Mouse (Mus musculus) MEL (cell line): Measurements from ENCODE around the gene Nsg2. TPM values are rescaled to one million over a fixed set of nuclear protein-coding genes. Genes with fewer than 3 reads are reported as not detected.
A peak's percentile ranks its signal among the peaks of the same experiment; 100 is the strongest.

Experiments
- DNase-seq: peaks from one replicate; pipeline ENCODE4 v3.0.0; 2011; ENCODE audit warnings: low read depth, low spot score
- H3K27ac ChIP-seq: 2 replicates; pipeline ENCODE4 v1.5.1; 2012; ENCODE audit warnings: low read depth, mild to moderate bottlenecking, control low read depth, low read length, moderate library complexity; ENCODE audit not compliant: control insufficient read depth
- H3K27me3 ChIP-seq, 2 experiments: fragments of 150-350 bp in 1 of 2; sonication (generic) in 1 of 2; 2 replicates each; pipeline ENCODE4 v1.6.1; 2012; ENCODE audit warnings: low read length in 2 of 2, mild to moderate bottlenecking in 2 of 2, improper control_type of control experiment in 1 of 2, moderate library complexity in 1 of 2; ENCODE audit not compliant: insufficient read depth in 2 of 2, control insufficient read depth in 1 of 2
- H3K36me3 ChIP-seq, 2 experiments: 2 replicates each; pipeline ENCODE4 v1.6.1; 2012 to 2014; ENCODE audit warnings: low read length in 2 of 2, improper control_type of control experiment in 1 of 2, inconsistent platforms in 1 of 2, mild to moderate bottlenecking in 1 of 2; ENCODE audit not compliant: insufficient read depth in 2 of 2, control insufficient read depth in 1 of 2
- H3K4me1 ChIP-seq, 2 experiments: fragments of 150-350 bp in 1 of 2; sonication (generic) in 1 of 2; 2 replicates each; pipeline ENCODE4 v1.6.1; 2012; ENCODE audit warnings: low read length in 2 of 2, improper control_type of control experiment in 1 of 2, mild to moderate bottlenecking in 1 of 2; ENCODE audit not compliant: insufficient read depth in 2 of 2, control insufficient read depth in 1 of 2
- H3K4me3 ChIP-seq, 2 experiments: fragments of 150-350 bp in 1 of 2; sonication (generic) in 1 of 2; 2 replicates each; pipeline ENCODE4 v1.5.1; 2012; ENCODE audit warnings: low read depth in 2 of 2, low read length in 2 of 2, mild to moderate bottlenecking in 2 of 2, moderate library complexity in 2 of 2, control low read depth in 1 of 2, improper control_type of control experiment in 1 of 2; ENCODE audit not compliant: control insufficient read depth in 1 of 2, insufficient read depth in 1 of 2
- H3K79me2 ChIP-seq: 2 replicates; pipeline ENCODE4 v1.6.1; 2012; ENCODE audit warnings: mild to moderate bottlenecking, low read length, moderate library complexity; ENCODE audit not compliant: control insufficient read depth, poor library complexity, insufficient read depth
- H3K9ac ChIP-seq: 2 replicates; pipeline ENCODE4 v1.6.1; 2012; ENCODE audit warnings: low read depth, mild to moderate bottlenecking, control low read depth, low read length, moderate library complexity; ENCODE audit not compliant: control insufficient read depth, poor library complexity, severe bottlenecking
- H3K9me3 ChIP-seq: fragments of 150-350 bp; sonication (generic); replicated peaks from 2 replicates; pipeline ENCODE4 v1.6.1; 2012; ENCODE audit warnings: mild to moderate bottlenecking, low read length, improper control_type of control experiment, moderate library complexity; ENCODE audit not compliant: insufficient read depth
- ELF1 ChIP-seq: IDR thresholded peaks from 2 replicates; pipeline ENCODE4 v1.6.1; 2014; ENCODE audit warnings: low read depth, mild to moderate bottlenecking, inconsistent platforms, low read length, improper control_type of control experiment, moderate library complexity
- EP300 ChIP-seq, 2 experiments: IDR thresholded peaks; 2 replicates each; pipeline ENCODE4 v1.6.1; 2011; ENCODE audit warnings: improper control_type of control experiment in 2 of 2, low read length in 2 of 2, low read depth in 1 of 2, mild to moderate bottlenecking in 1 of 2
- ETS1 ChIP-seq: IDR thresholded peaks from 2 replicates; pipeline ENCODE4 v1.6.1; 2012; ENCODE audit warnings: low read depth, mild to moderate bottlenecking, inconsistent platforms, low read length, improper control_type of control experiment, moderate library complexity
- GABPA ChIP-seq: IDR thresholded peaks from 2 replicates; pipeline ENCODE4 v1.6.1; 2012; ENCODE audit warnings: low read depth, mild to moderate bottlenecking, inconsistent platforms, low read length, improper control_type of control experiment, moderate library complexity
- GATA1 ChIP-seq: IDR thresholded peaks from 2 replicates; pipeline ENCODE4 v1.6.1; 2011; ENCODE audit warnings: low read depth, low read length, improper control_type of control experiment
- HCFC1 ChIP-seq: IDR thresholded peaks from 2 replicates; pipeline ENCODE4 v1.6.1; 2012; ENCODE audit warnings: low read depth, mild to moderate bottlenecking, inconsistent platforms, low read length, improper control_type of control experiment, moderate library complexity
- JUND ChIP-seq: IDR thresholded peaks from 2 replicates; pipeline ENCODE4 v1.6.1; 2011; ENCODE audit warnings: low read depth, mild to moderate bottlenecking, improper control_type of control experiment, low read length
- KAT2A ChIP-seq: conservative IDR thresholded peaks from 2 replicates; pipeline ENCODE4 v1.6.1; 2012; ENCODE audit warnings: low read depth, low read length, improper control_type of control experiment, inconsistent platforms
- MAFK ChIP-seq: IDR thresholded peaks from 2 replicates; pipeline ENCODE4 v1.6.1; 2011; ENCODE audit warnings: low read depth, mild to moderate bottlenecking, low read length, improper control_type of control experiment, borderline replicate concordance
- MAX ChIP-seq: IDR thresholded peaks from 2 replicates; pipeline ENCODE4 v1.6.1; 2011; ENCODE audit warnings: low read length, improper control_type of control experiment
- MAZ ChIP-seq: IDR thresholded peaks from 2 replicates; pipeline ENCODE4 v1.6.1; 2012; ENCODE audit warnings: low read depth, mild to moderate bottlenecking, inconsistent platforms, low read length, improper control_type of control experiment
- MXI1 ChIP-seq: IDR thresholded peaks from 2 replicates; pipeline ENCODE4 v1.6.1; 2011; ENCODE audit warnings: mild to moderate bottlenecking, low read depth, low read length, improper control_type of control experiment
- MYC ChIP-seq: IDR thresholded peaks from 2 replicates; pipeline ENCODE4 v1.6.1; 2011; ENCODE audit warnings: low read depth, mild to moderate bottlenecking, low read length, improper control_type of control experiment, moderate library complexity
- NRF1 ChIP-seq: IDR thresholded peaks from 2 replicates; pipeline ENCODE4 v1.6.1; 2014; ENCODE audit warnings: low read depth, mild to moderate bottlenecking, inconsistent platforms, low read length, improper control_type of control experiment, moderate library complexity; ENCODE audit not compliant: poor library complexity, insufficient read depth, severe bottlenecking
- POLR2A ChIP-seq, 2 experiments: IDR thresholded peaks; 2 replicates each; pipeline ENCODE4 v1.6.1; 2011 to 2012; ENCODE audit warnings: low read length in 2 of 2, mild to moderate bottlenecking in 2 of 2, control low read depth in 1 of 2, improper control_type of control experiment in 1 of 2, low read depth in 1 of 2, moderate library complexity in 1 of 2; ENCODE audit not compliant: control insufficient read depth in 1 of 2, insufficient read depth in 1 of 2, poor library complexity in 1 of 2
- POLR2AphosphoS5 ChIP-seq: IDR thresholded peaks from 2 replicates; pipeline ENCODE4 v1.6.1; 2012; ENCODE audit warnings: low read depth, borderline replicate concordance, mild to moderate bottlenecking, inconsistent platforms, low read length, moderate library complexity, mixed read lengths
- RAD21 ChIP-seq: IDR thresholded peaks from 2 replicates; pipeline ENCODE4 v1.6.1; 2011; ENCODE audit warnings: mild to moderate bottlenecking, low read depth, low read length, improper control_type of control experiment
- SIN3A ChIP-seq: IDR thresholded peaks from 2 replicates; pipeline ENCODE4 v1.6.1; 2012; ENCODE audit warnings: low read length, improper control_type of control experiment, inconsistent platforms
- TAL1 ChIP-seq: IDR thresholded peaks from 2 replicates; pipeline ENCODE4 v1.6.1; 2012; ENCODE audit warnings: mild to moderate bottlenecking, inconsistent platforms, low read length, moderate library complexity, mixed read lengths
- TBP ChIP-seq: IDR thresholded peaks from 2 replicates; pipeline ENCODE4 v1.8.0; 2011; ENCODE audit warnings: low read depth, low read length, improper control_type of control experiment
- UBTF ChIP-seq: IDR thresholded peaks from 2 replicates; pipeline ENCODE4 v1.6.1; 2012; ENCODE audit warnings: low read depth, mild to moderate bottlenecking, inconsistent platforms, low read length, improper control_type of control experiment, moderate library complexity, borderline replicate concordance; ENCODE audit not compliant: insufficient read depth
- USF1 ChIP-seq: IDR thresholded peaks from 2 replicates; pipeline ENCODE4 v1.6.1; 2014; ENCODE audit warnings: low read depth, mild to moderate bottlenecking, inconsistent platforms, low read length, improper control_type of control experiment, moderate library complexity
- USF2 ChIP-seq, 2 experiments: IDR thresholded peaks; 2 replicates each; pipeline ENCODE4 v1.6.1; 2011 to 2012; ENCODE audit warnings: improper control_type of control experiment in 2 of 2, low read length in 2 of 2, borderline replicate concordance in 1 of 2, inconsistent platforms in 1 of 2, low read depth in 1 of 2, mild to moderate bottlenecking in 1 of 2; ENCODE audit not compliant: insufficient read depth in 1 of 2
- ZC3H11A ChIP-seq: IDR thresholded peaks from 2 replicates; pipeline ENCODE4 v1.6.1; 2012; ENCODE audit warnings: low read depth, mild to moderate bottlenecking, inconsistent platforms, low read length, improper control_type of control experiment
- ZMIZ1 ChIP-seq: IDR thresholded peaks from 2 replicates; pipeline ENCODE4 v1.6.1; 2012; ENCODE audit warnings: low read depth, mild to moderate bottlenecking, inconsistent platforms, low read length, improper control_type of control experiment, moderate library complexity
- ZNF384 ChIP-seq: IDR thresholded peaks from 2 replicates; pipeline ENCODE4 v1.6.1; 2012; ENCODE audit warnings: low read depth, mild to moderate bottlenecking, inconsistent platforms, low read length, improper control_type of control experiment
- polyA plus RNA-seq, 2 experiments: library from polyadenylated mRNA; stranded (reverse) in 1 of 2; unstranded in 1 of 2; fragments of >175 nt in 1 of 2; fragments of >200 nt in 1 of 2; gene quantifications; 2 replicates each; pipeline versions ENCODE4 v1.2.1 to v1.2.4; 2012; ENCODE audit warnings: low replicate concordance in 2 of 2, low read depth in 1 of 2; ENCODE audit not compliant: insufficient read length in 2 of 2, insufficient read depth in 1 of 2, missing spikeins in 1 of 2
- total RNA-seq: library from RNA; depleted of rRNA; stranded (reverse); fragments of 300-350 nt; gene quantifications from 2 replicates; pipeline ENCODE4 v1.2.3, GENCODE M21; 2012

Nsg2 gene
- total and polyA plus RNA-seq, 3 experiments = not detected

GRCm38 (mm10) chr11:32057389-32057788, 57.1 kb downstream of the Nsg2 start:
- peaks cover 2 to 5% of the 10 kb centered on the region in 2 experiments for H3K27me3 ChIP-seq
- H3K4me3 ChIP-seq = no peak overlapping the region
- no peak overlapping the region for H3K27ac ChIP-seq
- 0 out of 4 replicates have a peak, but pooled peaks cover 0 to 3% of the 10 kb centered on the region in 2 experiments for H3K4me1 ChIP-seq
- no peak for TF ChIP-seq MAX
- no peak for TF ChIP-seq TBP
- TF ChIP-seq EP300 (IDR thresholded peaks at IDR 0.05; ENCODE audit: low read depth in 1 of 2, low read length in 2 of 2) = no peak
- TF ChIP-seq MXI1 = no peak
- no peak for TF ChIP-seq TAL1
- H3K9me3 ChIP-seq = no peaks in the 10 kb centered on the region
- H3K79me2 ChIP-seq = no peaks in the 10 kb centered on the region
- DNase-seq = no peak
- no peak overlapping the region for H3K9ac ChIP-seq
- no peaks in the 10 kb centered on the region for H3K36me3 ChIP-seq

- Histone ChIP-seq H3K9ac (no peak overlapping the region), H3K4me3 (no peak overlapping the region), H3K27me3 (peaks cover 2 to 3% of the 10 kb centered on the region in 2 experiments), H3K36me3 (no peaks in the 10 kb centered on the region), H3K9me3 (no peaks in the 10 kb centered on the region), H3K27ac (no peak overlapping the region), H3K79me2 (no peaks in the 10 kb centered on the region), H3K4me1 (0 out of 4 replicates have a peak, but pooled peaks cover 0 to 3% of the 10 kb centered on the region in 2 experiments)
- peak; percentile 8 for DNase-seq
- TF ChIP-seq GATA1 = no peak
- no peak for TF ChIP-seq ELF1
- TF ChIP-seq HCFC1 = no peak
- no peak for TF ChIP-seq SIN3A
- TF ChIP-seq RAD21 = no peak
Measured at GRCm38 (mm10) chr11:32057861-32058260, 57.6 kb downstream of the Nsg2 start.

GRCm38 (mm10) chr11:32061020-32061419, 60.8 kb downstream of the Nsg2 start:
- DNase-seq = no peak
- no peak overlapping the region for H3K27ac ChIP-seq
- H3K27me3 ChIP-seq = no peaks in the 10 kb centered on the region; a peak in 2 of 4 replicates
- no peaks in the 10 kb centered on the region for H3K79me2 ChIP-seq
- no peak overlapping the region for H3K4me3 ChIP-seq
- H3K36me3 ChIP-seq = no peaks in the 10 kb centered on the region
- 0 out of 4 replicates have a peak, but pooled peaks cover 0 to 3% of the 10 kb centered on the region in 2 experiments for H3K4me1 ChIP-seq
- H3K9ac ChIP-seq = no peak overlapping the region
- H3K9me3 ChIP-seq = no peaks in the 10 kb centered on the region
- TF ChIP-seq USF1 = no peak
- no peak for TF ChIP-seq HCFC1
- TF ChIP-seq POLR2AphosphoS5 = no peak
- TF ChIP-seq POLR2A (IDR thresholded peaks at IDR 0.05; ENCODE audit: control insufficient read depth in 1 of 2, insufficient read depth in 1 of 2, low read depth in 1 of 2, low read length in 2 of 2, poor library complexity in 1 of 2) = no peak
- TF ChIP-seq MAZ = no peak
- TF ChIP-seq ZC3H11A = no peak
- TF ChIP-seq GABPA = no peak
- TF ChIP-seq MAFK = no peak
- no peak for TF ChIP-seq ZMIZ1
- no peak for TF ChIP-seq USF2 (IDR thresholded peaks at IDR 0.05; ENCODE audit: borderline replicate concordance in 1 of 2, insufficient read depth in 1 of 2, low read depth in 1 of 2, low read length in 2 of 2)
- TF ChIP-seq ETS1 = no peak
- no peak for TF ChIP-seq UBTF
- no peak for TF ChIP-seq KAT2A
- TF ChIP-seq ZNF384 = no peak
- no peak for TF ChIP-seq NRF1
- TF ChIP-seq SIN3A = no peak
- no peak for TF ChIP-seq RAD21
- TF ChIP-seq MYC = no peak
- TF ChIP-seq JUND = no peak
